Mouse (Mus musculus): ENCODE results near the gene Pdcd1lg2.
A peak's percentile ranks its signal among the peaks of the same experiment; 100 is the strongest.

The Pdcd1lg2 gene

DNA sequence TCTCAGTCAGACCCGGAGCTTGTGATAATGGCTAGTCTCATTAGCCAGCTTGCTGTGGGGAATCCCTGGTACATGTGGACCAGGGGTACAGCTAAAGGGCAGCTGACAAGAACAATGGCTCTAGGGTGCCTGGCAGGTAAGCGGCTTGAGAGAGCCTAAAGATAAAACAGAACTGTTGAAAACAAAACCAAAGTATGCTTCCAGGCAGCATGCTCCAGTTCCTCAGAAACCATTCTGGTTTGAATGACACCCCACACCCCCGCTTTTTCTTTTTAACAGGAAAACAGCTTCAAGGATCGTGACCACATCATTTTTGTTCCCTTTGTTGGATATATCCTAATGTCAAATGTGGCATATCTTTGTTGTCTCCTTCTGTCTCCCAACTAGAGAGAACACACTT, at the start of gene Pdcd1lg2:
TSS of gene Pdcd1lg2 (plus strand) at position 301 of the 400 bp plus-strand sequence.
- no peak for DNase-seq (ENCODE audit: low spot score)

DNA sequence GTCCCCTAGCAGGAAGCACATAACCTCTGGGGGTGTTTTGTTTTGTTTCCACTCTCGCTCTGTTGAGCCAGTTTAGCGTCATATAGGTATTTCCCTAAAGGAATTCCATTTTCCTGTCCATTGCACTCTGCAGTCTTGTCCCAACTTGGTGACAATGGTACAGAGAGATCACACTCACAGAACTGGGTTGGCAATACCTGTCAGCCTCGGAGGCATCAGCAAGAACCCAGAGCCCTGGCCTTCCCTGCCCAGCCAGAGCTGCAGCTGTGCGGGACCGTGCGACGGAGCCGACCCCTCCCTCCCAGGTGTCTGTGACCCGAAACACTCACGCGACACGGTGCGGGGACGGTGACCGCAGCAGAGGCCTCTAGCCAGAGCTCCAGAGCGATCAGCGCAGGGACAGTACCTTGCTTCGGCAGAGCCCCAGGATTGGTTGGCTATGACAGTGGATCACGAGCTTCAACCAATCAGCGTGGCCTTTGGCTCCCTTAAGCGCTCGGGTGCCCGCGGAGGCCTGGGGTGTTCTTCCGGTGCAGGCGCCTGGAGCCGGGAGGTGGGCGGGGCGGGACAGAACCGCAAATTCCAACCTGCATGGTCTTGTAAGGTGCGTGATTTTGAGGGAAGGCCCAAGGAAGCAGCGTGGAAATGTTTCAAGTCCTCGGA, 49.1 kb upstream of the Pdcd1lg2 start:
- DNase-seq (ENCODE audit: low spot score) = peak; percentile 70

GRCm38 (mm10) chr19:29362173-29362930, 48.4 kb upstream of the Pdcd1lg2 start:
- no peak for DNase-seq (ENCODE audit: low spot score)

GRCm38 (mm10) chr19:29363557-29363956, 47.2 kb upstream of the Pdcd1lg2 start:
- DNase-seq (ENCODE audit: low spot score) = no peak

- DNase-seq (ENCODE audit: low spot score) = no peak
Observed at GRCm38 (mm10) chr19:29364076-29364475, 46.6 kb upstream of the Pdcd1lg2 start.

GRCm38 (mm10) chr19:29365105-29365504, 45.6 kb upstream of the Pdcd1lg2 start:
- no peak for DNase-seq (ENCODE audit: low spot score)

DNA sequence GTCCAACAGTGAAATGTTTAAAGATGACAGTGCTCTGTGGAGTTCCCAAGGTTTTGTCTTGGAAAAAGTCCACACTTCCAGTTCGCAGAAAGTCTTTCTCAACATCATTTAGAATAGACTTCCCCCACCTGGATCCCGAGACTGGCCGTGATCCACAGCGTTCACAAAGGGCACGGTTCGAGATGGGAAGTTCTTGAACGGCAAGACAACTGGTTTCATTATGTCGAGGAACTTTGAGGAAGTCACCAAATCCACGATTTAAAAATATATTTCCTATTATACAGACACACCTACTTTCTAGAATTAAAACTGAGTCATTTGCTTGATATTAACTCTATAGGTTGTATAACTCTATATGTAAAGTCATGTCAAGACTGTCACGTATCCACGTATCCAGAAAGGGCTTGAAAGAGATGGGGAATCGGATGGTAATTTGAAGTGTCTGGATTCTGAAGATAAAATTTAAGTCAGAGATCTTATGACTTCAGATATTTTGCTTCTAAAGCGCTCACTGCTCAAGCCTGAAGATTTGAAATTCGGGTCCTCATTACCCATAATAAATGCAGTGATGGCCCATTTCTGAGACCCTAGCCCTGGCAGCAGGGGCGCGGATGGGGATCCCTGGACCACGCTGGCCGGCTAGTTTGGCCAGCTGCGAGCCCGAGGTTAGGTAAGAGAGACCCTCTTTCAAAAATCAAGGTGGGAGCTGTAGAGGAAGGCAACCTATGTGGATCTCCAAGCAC, 44.3 kb upstream of the Pdcd1lg2 start:
- DNase-seq (ENCODE audit: low spot score) = no peak

GRCm38 (mm10) chr19:29366969-29367622, 43.6 kb upstream of the Pdcd1lg2 start, which contains the start of the genes Plgrkt and Cd274:
Gene Plgrkt, minus strand, starts transcription at chr19:29367390.
Gene Cd274, plus strand, starts transcription at chr19:29367455.
- DNase-seq (ENCODE audit: low spot score) = no peak

DNA sequence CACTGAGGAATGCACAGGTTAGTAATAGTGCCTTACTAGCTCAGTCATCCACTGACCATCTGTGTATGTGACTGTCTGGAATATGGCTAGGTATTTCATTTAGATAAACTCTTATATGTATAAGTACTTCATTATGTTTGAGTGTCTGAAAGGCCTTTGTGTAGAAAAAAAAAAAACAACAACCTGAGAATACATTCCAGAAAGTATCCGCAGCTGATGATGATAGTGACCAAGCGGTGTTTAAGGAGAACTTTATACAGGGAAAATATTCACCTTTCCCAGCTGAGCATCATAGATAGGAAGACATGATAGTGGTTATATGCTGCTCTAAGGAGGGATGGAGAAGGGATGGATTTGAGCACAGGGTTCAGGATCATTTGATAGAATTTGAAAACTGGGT, 42.7 kb upstream of the Pdcd1lg2 start:
- DNase-seq (ENCODE audit: low spot score) = no peak

GRCm38 (mm10) chr19:29368671-29369309, 41.9 kb upstream of the Pdcd1lg2 start:
- DNase-seq (ENCODE audit: low spot score) = no peak

DNA sequence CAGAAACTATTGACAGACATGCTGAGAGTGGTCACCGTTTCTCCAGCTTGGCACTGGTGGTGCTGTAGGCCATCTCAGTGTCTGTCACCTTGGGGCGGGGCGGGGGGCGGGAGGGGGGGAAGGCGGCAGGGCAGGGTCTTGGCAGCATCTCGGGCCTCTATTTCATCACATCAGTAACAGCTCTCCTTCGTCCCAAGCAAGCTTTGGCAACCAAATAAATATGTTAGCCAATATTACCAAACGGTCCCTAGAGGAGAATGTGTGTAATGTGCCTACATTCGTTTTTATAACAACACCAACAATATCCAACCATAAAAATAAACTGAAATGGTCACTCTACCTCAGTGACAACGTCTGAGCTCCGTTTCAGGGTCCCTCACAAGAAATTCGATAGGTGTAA, 40.6 kb upstream of the Pdcd1lg2 start:
- no peak for DNase-seq (ENCODE audit: low spot score)

DNA sequence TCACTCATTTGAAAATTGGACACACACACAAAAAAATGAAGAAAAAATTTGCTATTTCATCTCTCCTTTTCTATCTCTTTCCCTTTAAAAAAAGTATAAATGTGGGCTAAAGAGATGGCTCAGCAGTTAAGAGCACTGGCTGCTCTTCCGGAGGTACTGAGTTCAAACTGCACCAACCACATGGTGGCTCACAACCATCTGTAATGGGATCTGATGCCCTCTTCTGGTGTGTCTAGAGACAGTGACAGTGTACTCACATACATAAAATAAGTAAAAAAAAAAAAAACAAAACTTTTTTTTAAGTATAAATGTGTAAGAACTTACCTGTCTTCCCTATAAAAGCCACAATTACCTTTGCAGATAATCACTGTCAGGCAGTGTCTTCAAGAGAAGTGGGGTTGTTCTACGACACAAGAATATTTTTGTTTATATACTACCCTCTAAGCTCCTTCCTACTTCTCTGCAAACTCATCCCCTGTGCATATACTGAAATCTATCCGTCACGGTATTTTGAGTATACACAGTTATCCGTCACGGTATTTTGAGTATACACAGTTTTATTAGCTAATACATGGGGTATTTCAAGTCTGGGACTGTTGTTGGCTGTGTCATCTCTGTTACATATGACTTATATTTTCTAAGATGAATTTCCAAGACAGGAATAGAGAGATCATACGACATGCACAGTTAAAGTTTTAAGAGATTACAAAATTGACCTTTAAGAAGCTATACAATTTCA, 40.0 kb upstream of the Pdcd1lg2 start:
- DNase-seq (ENCODE audit: low spot score) = no peak

DNA sequence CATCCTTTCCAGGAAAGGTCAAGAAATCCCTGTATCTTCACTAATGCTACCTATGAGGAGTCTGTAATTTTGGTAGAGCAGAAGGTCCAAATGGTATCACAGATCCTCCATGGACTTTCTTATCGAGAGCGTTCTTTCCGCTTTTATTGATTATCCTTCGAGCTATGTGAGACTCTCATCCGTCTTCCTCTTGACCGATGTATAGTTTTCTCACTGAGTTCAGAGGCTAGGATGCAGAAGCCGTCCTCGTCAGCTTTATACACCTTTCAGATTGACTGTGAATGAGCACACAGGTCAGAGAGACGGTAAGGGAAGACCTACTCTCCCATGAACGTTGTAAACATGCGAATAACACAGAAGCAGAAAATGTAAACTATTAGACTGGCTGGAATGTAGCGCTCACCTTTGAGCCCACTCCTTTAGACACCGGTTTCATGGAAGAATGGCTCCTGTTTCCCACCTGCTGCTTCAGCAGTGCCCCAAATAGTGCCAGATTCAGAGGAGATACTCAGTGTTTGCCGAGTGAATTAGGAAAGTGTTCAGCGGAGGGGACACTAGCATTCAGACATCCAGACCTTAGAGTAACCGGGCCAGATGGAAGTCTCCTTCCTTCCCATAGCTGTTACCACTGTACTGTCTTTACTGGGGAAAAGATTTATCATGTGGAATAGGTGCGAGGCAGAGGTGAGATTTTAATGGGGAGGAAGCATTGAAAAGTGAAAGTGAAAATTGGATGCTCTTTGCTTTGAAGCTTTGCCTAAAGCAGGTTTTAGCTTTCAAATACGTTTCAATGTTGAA, 39.2 kb upstream of the Pdcd1lg2 start:
- DNase-seq (ENCODE audit: low spot score) = no peak

DNA sequence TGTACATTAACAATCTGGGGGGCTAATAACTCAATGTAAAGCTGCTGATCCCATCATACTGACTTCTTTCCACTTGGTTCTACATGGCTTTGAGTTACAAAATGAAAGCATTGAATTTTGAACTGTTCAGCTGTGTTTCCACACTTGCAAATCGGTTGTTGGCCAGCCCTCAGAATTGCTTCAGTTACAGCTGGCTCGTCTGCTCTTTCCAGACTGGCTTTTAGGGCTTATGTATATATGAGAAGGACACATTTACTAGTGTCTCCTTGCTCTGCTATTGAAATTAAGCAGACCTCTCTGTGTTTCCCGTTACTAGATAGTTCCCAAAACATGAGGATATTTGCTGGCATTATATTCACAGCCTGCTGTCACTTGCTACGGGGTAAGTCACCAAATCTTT, 38.6 kb upstream of the Pdcd1lg2 start:
- no peak for DNase-seq (ENCODE audit: low spot score)

GRCm38 (mm10) chr19:29372621-29373020, 38.1 kb upstream of the Pdcd1lg2 start:
- no peak for DNase-seq (ENCODE audit: low spot score)

GRCm38 (mm10) chr19:29373438-29373837, 37.3 kb upstream of the Pdcd1lg2 start:
- DNase-seq (ENCODE audit: low spot score) = no peak

GRCm38 (mm10) chr19:29374947-29375346, 35.8 kb upstream of the Pdcd1lg2 start:
- DNase-seq (ENCODE audit: low spot score) = no peak

DNA sequence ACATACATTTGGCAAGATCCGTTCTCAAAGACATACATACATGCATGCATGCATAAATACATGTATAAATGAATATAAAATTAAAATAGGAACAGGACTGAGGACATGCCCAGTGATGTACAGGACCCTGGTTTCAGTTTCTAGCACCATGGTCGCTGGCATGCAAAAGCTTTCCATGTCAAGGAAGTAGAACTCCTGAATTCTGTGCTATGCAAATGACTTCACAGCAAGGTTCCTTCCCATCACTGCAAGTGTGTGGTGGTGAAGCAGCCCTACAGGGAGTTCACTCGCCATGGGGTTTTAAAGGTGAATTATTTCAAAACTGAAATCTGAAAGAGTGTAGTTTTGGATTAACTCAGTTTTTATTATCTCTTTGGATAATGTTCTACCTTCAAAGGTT, 34.3 kb upstream of the Pdcd1lg2 start:
- no peak for DNase-seq (ENCODE audit: low spot score)

- no peak for DNase-seq (ENCODE audit: low spot score)
Observed at GRCm38 (mm10) chr19:29379839-29380603, 30.7 kb upstream of the Pdcd1lg2 start.

Data from urinary bladder, postnatal 10 days (tissue).